Mouse (Mus musculus) forebrain, embryonic 11.5 days (tissue): ENCODE results near the gene Tmem47. TPM values are rescaled to one million over a fixed set of nuclear protein-coding genes. Genes with fewer than 3 reads are reported as not detected.

Source experiments
- ATAC-seq: fragments of 200-750 bp; cut with Nextera tagmentation; replicated peaks from 2 replicates; pipeline ENCODE4 v1.8.0; 2017; ENCODE audit warnings: moderate TSS enrichment; ENCODE audit not compliant: low FRiP score
- DNase-seq: peaks from one replicate; pipeline ENCODE4 v3.0.0-alpha.2; 2017; ENCODE audit warnings: low spot score
- H3K27ac ChIP-seq: fragments of 300-500 bp; sonication (generic); 2 replicates; pipeline ENCODE4 v1.5.1; 2014; ENCODE audit warnings: low read depth, low read length
- H3K27me3 ChIP-seq: fragments of 300-500 bp; sonication (generic); 2 replicates; pipeline ENCODE4 v1.6.1; 2014; ENCODE audit warnings: mild to moderate bottlenecking, low read length, mixed read lengths; ENCODE audit not compliant: control insufficient read depth, insufficient read depth
- H3K36me3 ChIP-seq: fragments of 300-500 bp; sonication (generic); 2 replicates; pipeline ENCODE4 v1.6.1; 2014; ENCODE audit warnings: mild to moderate bottlenecking, low read length, moderate library complexity, mixed read lengths; ENCODE audit not compliant: control insufficient read depth, insufficient read depth
- H3K4me1 ChIP-seq: fragments of 300-500 bp; sonication (generic); replicated peaks from 2 replicates; pipeline ENCODE4 v1.6.1; 2014; ENCODE audit warnings: low read length, mixed read lengths; ENCODE audit not compliant: control insufficient read depth, insufficient read depth
- H3K4me2 ChIP-seq: fragments of 300-500 bp; sonication (generic); 2 replicates; pipeline ENCODE4 v1.6.1; 2014; ENCODE audit warnings: low read depth, mild to moderate bottlenecking, low read length, moderate library complexity, mixed read lengths; ENCODE audit not compliant: severe bottlenecking
- H3K4me3 ChIP-seq: fragments of 300-500 bp; sonication (generic); 2 replicates; pipeline ENCODE4 v1.5.1; 2014; ENCODE audit warnings: low read depth, low read length
- H3K9ac ChIP-seq: fragments of 300-500 bp; sonication (generic); 2 replicates; pipeline ENCODE4 v1.6.1; 2014; ENCODE audit warnings: low read length
- H3K9me3 ChIP-seq: fragments of 300-500 bp; sonication (generic); 2 replicates; pipeline ENCODE4 v1.6.1; 2016; ENCODE audit warnings: low read length, mixed read lengths; ENCODE audit not compliant: control insufficient read depth
- WGBS: fragments of 180-500 bp; shearing (Covaris S2); extraction: QIAGEN DNeasy Blood & Tissue Kit; methylation state at CpG from one replicate; pipeline ENCODE4 v1.1.7; 2014; 5-methylcytosine and 5-hydroxymethylcytosine counted together
- polyA plus RNA-seq: library from polyadenylated mRNA; unstranded; fragments of >200 nt; fragmentation: Nextera tagmentation; extraction: Ambion mirVana; gene quantifications from 2 replicates; pipeline ENCODE4 v1.2.1, GENCODE M21; 2014

Gene Tmem47
- polyA plus RNA-seq, 1 experiment from 2014 or later: 65.1 TPM

DNA sequence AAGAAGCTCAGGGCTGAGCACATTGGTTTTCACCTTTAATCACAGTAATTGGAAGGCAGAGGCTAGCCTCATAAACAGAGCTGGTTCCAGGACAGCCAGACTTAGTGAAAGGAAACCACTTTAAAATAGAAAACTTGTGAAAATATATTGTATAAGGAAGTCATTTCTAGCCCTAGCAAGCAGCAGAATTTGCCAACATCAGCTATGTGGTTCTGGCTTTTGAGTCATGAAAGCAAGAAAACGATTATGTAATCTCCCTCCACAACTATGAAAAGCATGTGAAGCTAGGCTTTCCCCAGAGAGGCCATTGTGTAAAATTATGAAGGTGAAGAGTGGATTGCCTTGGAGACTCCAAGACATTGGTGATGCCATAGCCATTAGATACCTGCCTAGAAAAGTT is 76.9 kb downstream of the Tmem47 start:
- H3K27ac ChIP-seq: no peak overlapping the region
- WGBS: 84% methylated on average over 1 of the region's 1 CpGs
- no peak overlapping the region for H3K4me3 ChIP-seq
- no peaks in the 10 kb centered on the region for H3K27me3 ChIP-seq
- DNase-seq: no peak
- H3K4me1 ChIP-seq: no peaks in the 10 kb centered on the region
- H3K9me3 ChIP-seq: no peaks in the 10 kb centered on the region
- H3K36me3 ChIP-seq: no peaks in the 10 kb centered on the region
- H3K4me2 ChIP-seq: no peak overlapping the region
- ATAC-seq: no peak
- H3K9ac ChIP-seq: no peak overlapping the region
